Mouse (Mus musculus) liver, adult 2 months (tissue): ENCODE measurements around the gene Herc4.
A peak's percentile ranks its signal among the peaks of the same experiment; 100 is the strongest.

Experiments used
- CTCF ChIP-seq: fragments of 200-500 bp; IDR thresholded peaks from 2 replicates; pipeline ENCODE4 v1.5.1; 2011; ENCODE audit warnings: low read depth, low read length, control low read depth
- POLR2A ChIP-seq: fragments of 200-500 bp; IDR thresholded peaks from 2 replicates; pipeline ENCODE4 v1.6.1; 2011; ENCODE audit warnings: low read length, control low read depth; ENCODE audit not compliant: insufficient read depth; ENCODE audit errors: extremely low read depth

GRCm38 (mm10) chr10:63243493-63244054 is at the start of gene Herc4:
- TF ChIP-seq CTCF (no peak), POLR2A (peak; percentile 93)
